Mouse (Mus musculus) spleen, adult 10 weeks (tissue): ENCODE results near the gene Chia1. TPM values are rescaled to one million over a fixed set of nuclear protein-coding genes. Genes with fewer than 3 reads are reported as not detected.

Experiments
- polyA plus RNA-seq: library from polyadenylated mRNA; stranded (reverse); fragments of 350-450 nt; fragmentation: Illumina TruSeq; extraction: RNeasy Lipid Tissue Mini Kit (QIAGEN cat#74804); gene quantifications from one replicate; pipeline ENCODE4 v1.2.3, GENCODE M21; 2015; ENCODE audit warnings: low replicate concordance; ENCODE audit not compliant: insufficient read depth

Gene Chia1
- 0.14 TPM for polyA plus RNA-seq

GRCm38 (mm10) chr3:106112929-106113328 lies at the start of gene Chia1:
Chia1 (plus strand) TSS chr3:106113229.

DNA sequence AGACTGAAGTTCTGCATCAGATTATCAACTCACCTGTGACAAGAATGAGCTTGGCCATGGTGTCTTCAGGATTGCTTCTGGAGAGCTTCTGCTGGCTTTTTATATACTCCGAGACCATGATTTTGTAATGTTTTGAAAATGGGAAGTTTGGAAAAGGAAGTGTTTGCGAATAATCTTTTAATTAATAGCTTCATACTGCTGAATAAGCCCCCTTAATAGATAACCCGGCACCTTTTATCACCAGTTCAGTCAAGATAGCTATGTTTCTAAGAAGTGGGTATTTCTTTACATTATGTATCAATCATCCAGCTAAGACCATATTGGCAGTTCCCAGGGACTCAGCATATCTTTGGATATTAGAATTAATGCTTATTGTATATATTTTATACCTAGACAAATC lies 54.4 kb downstream of the Chia1 start, which contains the start of gene Chil3:
Chil3 (minus strand) TSS at position 101 of the 400 bp plus-strand sequence.

Other genes starting within 250 kb of the Chia1 start
- 2.4 TPM for gene Adora3, start 242.4 kb upstream of the Chia1 start, polyA plus RNA-seq
- gene Tmigd3, start 242.3 kb upstream of the Chia1 start, polyA plus RNA-seq: not detected
- 69.2 TPM for gene I830077J02Rik, start 180.6 kb upstream of the Chia1 start, polyA plus RNA-seq
- 62.0 TPM for gene Wdr77, start 153.9 kb upstream of the Chia1 start, polyA plus RNA-seq
- gene Atp5f1, start 153.1 kb upstream of the Chia1 start, polyA plus RNA-seq: 294 TPM
- gene Ovgp1, start 139.5 kb upstream of the Chia1 start, polyA plus RNA-seq: 9.7 TPM
- 1.7 TPM for gene Pifo, start 98.6 kb upstream of the Chia1 start, polyA plus RNA-seq
- gene Chil5, start 80.4 kb upstream of the Chia1 start, polyA plus RNA-seq: 5.2 TPM
- gene Chil3, start 54.3 kb downstream of the Chia1 start, polyA plus RNA-seq: 58.5 TPM
- not detected for gene Chil4, start 106.3 kb downstream of the Chia1 start, polyA plus RNA-seq